Mouse (Mus musculus): Measurements from ENCODE around the gene Zfp949. TPM values are rescaled to one million over a fixed set of nuclear protein-coding genes. Genes with fewer than 3 reads are reported as not detected.

Zfp949 gene
- total and polyA plus RNA-seq, 2 experiments from 2014 or later = 11.1 to 14.9 TPM

GRCm38 (mm10) chr9:88529571-88529970 is 18.2 kb upstream of the Zfp949 start:
- DNase-seq (ENCODE audit: low spot score) = no peak
- Histone ChIP-seq H3K27ac (ENCODE audit: low read depth, low read length) (no peak overlapping the region), H3K4me1 (ENCODE audit: insufficient read depth, low read length) (no peaks in the 10 kb centered on the region), H3K4me2 (ENCODE audit: low read depth, low read length, poor library complexity, severe bottlenecking) (no peak overlapping the region), H3K27me3 (ENCODE audit: insufficient read depth, low read length) (no peaks in the 10 kb centered on the region), H3K9me3 (ENCODE audit: low read length) (no peaks in the 10 kb centered on the region), H3K9ac (replicated peaks; ENCODE audit: low read length, poor library complexity, severe bottlenecking) (no peak overlapping the region), H3K4me3 (ENCODE audit: low read depth, low read length) (no peak overlapping the region), H3K36me3 (ENCODE audit: insufficient read depth, low read length) (no peaks in the 10 kb centered on the region)
- TF ChIP-seq CTCF (IDR thresholded peaks at IDR 0.05) = no peak
- no peak for ATAC-seq (ENCODE audit: low FRiP score)
- WGBS = 89% methylated on average over 3 of the region's 3 CpGs

GRCm38 (mm10) chr9:88529979-88530580 is 17.7 kb upstream of the Zfp949 start:
- ATAC-seq (ENCODE audit: low FRiP score) = no peak
- 90% methylated on average over 5 of the region's 5 CpGs for WGBS
- no peaks in the 10 kb centered on the region for H3K9me3 ChIP-seq (ENCODE audit: low read length)

GRCm38 (mm10) chr9:88534093-88534492 is 13.7 kb upstream of the Zfp949 start:
- 86% methylated on average over 5 of the region's 5 CpGs for WGBS
- ATAC-seq (ENCODE audit: low FRiP score) (no peak), DNase-seq (ENCODE audit: low spot score) (no peak)
- Histone ChIP-seq H3K4me1 (ENCODE audit: insufficient read depth, low read length) (no peaks in the 10 kb centered on the region), H3K27me3 (ENCODE audit: insufficient read depth, low read length) (no peaks in the 10 kb centered on the region), H3K27ac (ENCODE audit: low read depth, low read length) (no peak overlapping the region), H3K9ac (replicated peaks; ENCODE audit: low read length, poor library complexity, severe bottlenecking) (no peak overlapping the region), H3K36me3 (ENCODE audit: insufficient read depth, low read length) (no peaks in the 10 kb centered on the region), H3K9me3 (ENCODE audit: low read length) (no peaks in the 10 kb centered on the region), H3K4me3 (ENCODE audit: low read depth, low read length) (no peak overlapping the region), H3K4me2 (ENCODE audit: low read depth, low read length, poor library complexity, severe bottlenecking) (no peak overlapping the region)
- TF ChIP-seq CTCF (IDR thresholded peaks at IDR 0.05) = no peak

More at GRCm38 (mm10) chr9:88529979-88530580, 17.7 kb upstream of the Zfp949 start:
- no peaks in the 10 kb centered on the region for H3K27me3 ChIP-seq (ENCODE audit: insufficient read depth, low read length)
- H3K36me3 ChIP-seq (ENCODE audit: insufficient read depth, low read length) = no peaks in the 10 kb centered on the region
- no peak overlapping the region for H3K27ac ChIP-seq (ENCODE audit: low read depth, low read length)
- H3K4me2 ChIP-seq (ENCODE audit: low read depth, low read length, poor library complexity, severe bottlenecking) = no peak overlapping the region
- TF ChIP-seq CTCF (IDR thresholded peaks at IDR 0.05) = no peak
- no peak overlapping the region for H3K4me3 ChIP-seq (ENCODE audit: low read depth, low read length)
- no peak overlapping the region for H3K9ac ChIP-seq (replicated peaks; ENCODE audit: low read length, poor library complexity, severe bottlenecking)
- no peak for DNase-seq (ENCODE audit: low spot score)
- H3K4me1 ChIP-seq (ENCODE audit: insufficient read depth, low read length) = no peaks in the 10 kb centered on the region

- DNase-seq (ENCODE audit: low spot score) = no peak
- WGBS = 78% methylated on average over 5 of the region's 5 CpGs
- Histone ChIP-seq H3K4me3 (ENCODE audit: low read depth, low read length) (no peak overlapping the region), H3K4me2 (ENCODE audit: low read depth, low read length, poor library complexity, severe bottlenecking) (no peak overlapping the region), H3K27me3 (ENCODE audit: insufficient read depth, low read length) (no peaks in the 10 kb centered on the region), H3K9ac (replicated peaks; ENCODE audit: low read length, poor library complexity, severe bottlenecking) (no peak overlapping the region), H3K27ac (ENCODE audit: low read depth, low read length) (no peak overlapping the region), H3K9me3 (ENCODE audit: low read length) (no peaks in the 10 kb centered on the region), H3K36me3 (ENCODE audit: insufficient read depth, low read length) (no peaks in the 10 kb centered on the region), H3K4me1 (ENCODE audit: insufficient read depth, low read length) (no peaks in the 10 kb centered on the region)
- no peak for ATAC-seq (ENCODE audit: low FRiP score)
- TF ChIP-seq CTCF (IDR thresholded peaks at IDR 0.05) = no peak
These were observed 8.1 kb upstream of the Zfp949 start for GRCm38 (mm10) chr9:88539546-88540224.

GRCm38 (mm10) chr9:88542816-88543215 is 5.0 kb upstream of the Zfp949 start:
- Histone ChIP-seq H3K36me3 (ENCODE audit: insufficient read depth, low read length) (no peaks in the 10 kb centered on the region), H3K27me3 (ENCODE audit: insufficient read depth, low read length) (no peaks in the 10 kb centered on the region), H3K4me3 (ENCODE audit: low read depth, low read length) (no peak overlapping the region), H3K9me3 (ENCODE audit: low read length) (no peaks in the 10 kb centered on the region), H3K4me2 (ENCODE audit: low read depth, low read length, poor library complexity, severe bottlenecking) (no peak overlapping the region), H3K9ac (replicated peaks; ENCODE audit: low read length, poor library complexity, severe bottlenecking) (no peak overlapping the region), H3K4me1 (ENCODE audit: insufficient read depth, low read length) (no peaks in the 10 kb centered on the region), H3K27ac (ENCODE audit: low read depth, low read length) (no peak overlapping the region)
- ATAC-seq (ENCODE audit: low FRiP score) (peak; percentile 59; the same call in 1 of the 2 replicates), DNase-seq (ENCODE audit: low spot score) (peak; percentile 76)
- TF ChIP-seq CTCF (IDR thresholded peaks at IDR 0.05) = peak; percentile 76
- 21% methylated on average over 2 of the region's 2 CpGs for WGBS

- Histone ChIP-seq H3K27ac (ENCODE audit: low read depth, low read length) (no peak overlapping the region), H3K9ac (replicated peaks; ENCODE audit: low read length, poor library complexity, severe bottlenecking) (no peak overlapping the region), H3K9me3 (ENCODE audit: low read length) (no peaks in the 10 kb centered on the region), H3K4me1 (ENCODE audit: insufficient read depth, low read length) (0 out of 2 replicates have a peak, but pooled peaks cover 3% of the 10 kb centered on the region), H3K27me3 (ENCODE audit: insufficient read depth, low read length) (no peaks in the 10 kb centered on the region), H3K36me3 (ENCODE audit: insufficient read depth, low read length) (no peaks in the 10 kb centered on the region), H3K4me2 (ENCODE audit: low read depth, low read length, poor library complexity, severe bottlenecking) (no peak overlapping the region), H3K4me3 (ENCODE audit: low read depth, low read length) (no peak overlapping the region)
- peak; percentile 73 for TF ChIP-seq CTCF (IDR thresholded peaks at IDR 0.05)
- DNase-seq (ENCODE audit: low spot score) (peak; percentile 76), ATAC-seq (ENCODE audit: low FRiP score) (no peak)
- WGBS = 21% methylated on average over 3 of the region's 3 CpGs
These were observed 2.3 kb upstream of the Zfp949 start for GRCm38 (mm10) chr9:88545534-88545933.

Data from midbrain, postnatal 0 days (tissue).